Mouse (Mus musculus) liver, adult 2 months (tissue): ENCODE measurements around the gene Nbl1. TPM values are rescaled to one million over a fixed set of nuclear protein-coding genes. Genes with fewer than 3 reads are reported as not detected.

Source experiments
- DNase-seq: peaks from one replicate; pipeline ENCODE4 v3.0.0-alpha.2; 2011; ENCODE audit warnings: low read depth, low spot score; ENCODE audit errors: extremely low read depth
- H3K27ac ChIP-seq: fragments of 200-500 bp; replicated peaks from 2 replicates; pipeline ENCODE4 v1.5.1; 2012; ENCODE audit warnings: low read depth, mild to moderate bottlenecking, control low read depth, inconsistent platforms, low read length; ENCODE audit not compliant: insufficient read depth
- H3K27me3 ChIP-seq: fragments of 200-500 bp; 2 replicates; pipeline ENCODE4 v1.6.1; 2012; ENCODE audit warnings: mild to moderate bottlenecking, moderate library complexity, low read length, inconsistent platforms; ENCODE audit not compliant: control insufficient read depth, insufficient read depth
- H3K36me3 ChIP-seq: fragments of 200-500 bp; 2 replicates; pipeline ENCODE4 v1.6.1; 2012; ENCODE audit warnings: low read length, inconsistent platforms; ENCODE audit not compliant: control insufficient read depth, insufficient read depth
- H3K4me1 ChIP-seq: fragments of 200-500 bp; 2 replicates; pipeline ENCODE4 v1.6.1; 2011; ENCODE audit warnings: low read length; ENCODE audit not compliant: control insufficient read depth, insufficient read depth
- H3K4me3 ChIP-seq: fragments of 200-500 bp; 2 replicates; pipeline ENCODE4 v1.5.1; 2011; ENCODE audit warnings: low read depth, mild to moderate bottlenecking, control low read depth, low read length, moderate library complexity; ENCODE audit not compliant: insufficient read depth
- H3K79me2 ChIP-seq: fragments of 200-500 bp; 2 replicates; pipeline ENCODE4 v1.6.1; 2012; ENCODE audit warnings: inconsistent platforms, mild to moderate bottlenecking, low read length, moderate library complexity; ENCODE audit not compliant: control insufficient read depth, insufficient read depth
- H3K9ac ChIP-seq: fragments of 200-500 bp; 2 replicates; pipeline ENCODE4 v1.6.1; 2012; ENCODE audit warnings: low read depth, mild to moderate bottlenecking, control low read depth, inconsistent platforms, low read length
- CTCF ChIP-seq: fragments of 200-500 bp; IDR thresholded peaks from 2 replicates; pipeline ENCODE4 v1.5.1; 2011; ENCODE audit warnings: low read depth, low read length, control low read depth
- POLR2A ChIP-seq: fragments of 200-500 bp; IDR thresholded peaks from 2 replicates; pipeline ENCODE4 v1.6.1; 2011; ENCODE audit warnings: low read length, control low read depth; ENCODE audit not compliant: insufficient read depth; ENCODE audit errors: extremely low read depth
- WGBS: fragments of 180-500 bp; shearing (Covaris S2); methylation state at CpG from one replicate; pipeline ENCODE4 v1.1.7; 2018; 5-methylcytosine and 5-hydroxymethylcytosine counted together
- polyA plus RNA-seq: library from polyadenylated mRNA; depleted of rRNA; stranded (reverse); fragments of >200 nt; gene quantifications from 2 replicates; pipeline ENCODE4 v1.2.3, GENCODE M21; 2012
- total RNA-seq: library from RNA; depleted of rRNA; stranded (reverse); fragments of >200 nt; gene quantifications from 2 replicates; pipeline ENCODE4 v1.2.3, GENCODE M21; 2014

Nbl1 gene
- total and polyA plus RNA-seq, 2 experiments: 0.37 to 1.1 TPM

GRCm38 (mm10) chr4:139131858-139132672, 39.3 kb upstream of the Nbl1 start:
- 88% methylated on average over 14 of the region's 14 CpGs for WGBS
- no peak overlapping the region for H3K9ac ChIP-seq
- H3K4me3 ChIP-seq: no peak overlapping the region
- H3K27ac ChIP-seq: no peak overlapping the region
- peaks cover 22% of the 10 kb centered on the region for H3K79me2 ChIP-seq
- no peak for TF ChIP-seq POLR2A
- TF ChIP-seq CTCF: no peak
- DNase-seq: no peak
- H3K4me1 ChIP-seq: peaks cover 13% of the 10 kb centered on the region
- no peaks in the 10 kb centered on the region for H3K36me3 ChIP-seq
- no peaks in the 10 kb centered on the region for H3K27me3 ChIP-seq

GRCm38 (mm10) chr4:139130701-139131549, 38.1 kb upstream of the Nbl1 start, which contains the start of gene Minos1:
TSS of gene Minos1 (minus strand) at chr4:139131113.
- no peaks in the 10 kb centered on the region for H3K36me3 ChIP-seq
- H3K4me1 ChIP-seq: peaks cover 13% of the 10 kb centered on the region
- H3K4me3 ChIP-seq: peak within 1 kb of the TSS; percentile 94
- TF ChIP-seq CTCF: no peak
- peak; percentile 85 for TF ChIP-seq POLR2A
- H3K27me3 ChIP-seq: no peaks in the 10 kb centered on the region
- H3K27ac ChIP-seq: peak within 1 kb of the TSS; percentile 86
- H3K9ac ChIP-seq: peak within 1 kb of the TSS; percentile 98
- peak; percentile 86 for DNase-seq
- H3K79me2 ChIP-seq: peaks cover 31% of the 10 kb centered on the region
- WGBS: under 1% methylated on average over 63 of the region's 63 CpGs

GRCm38 (mm10) chr4:139129806-139130700, 37.3 kb upstream of the Nbl1 start:
- under 1% methylated on average over 57 of the region's 57 CpGs for WGBS
- peak overlapping the region; percentile 98 for H3K9ac ChIP-seq
- H3K79me2 ChIP-seq: peaks cover 34% of the 10 kb centered on the region
- TF ChIP-seq CTCF (no peak), POLR2A (no peak)
- no peaks in the 10 kb centered on the region for H3K27me3 ChIP-seq
- peak overlapping the region; percentile 86 for H3K27ac ChIP-seq
- DNase-seq: peak; percentile 95
- H3K4me3 ChIP-seq: peak overlapping the region; percentile 94
- peaks cover 15% of the 10 kb centered on the region for H3K4me1 ChIP-seq
- no peaks in the 10 kb centered on the region for H3K36me3 ChIP-seq

- Histone ChIP-seq H3K79me2 (peaks cover 58% of the 10 kb centered on the region), H3K27ac (no peak overlapping the region), H3K9ac (no peak overlapping the region), H3K4me3 (no peak overlapping the region), H3K4me1 (peaks cover 15% of the 10 kb centered on the region), H3K27me3 (no peaks in the 10 kb centered on the region), H3K36me3 (no peaks in the 10 kb centered on the region)
- 89% methylated on average over 3 of the region's 3 CpGs for WGBS
- TF ChIP-seq POLR2A (no peak), CTCF (no peak)
- no peak for DNase-seq
These were observed 33.7 kb upstream of the Nbl1 start for GRCm38 (mm10) chr4:139126475-139126874.

- Histone ChIP-seq H3K36me3 (no peaks in the 10 kb centered on the region), H3K27me3 (no peaks in the 10 kb centered on the region), H3K79me2 (peaks cover 59% of the 10 kb centered on the region), H3K27ac (no peak overlapping the region), H3K4me3 (no peak overlapping the region), H3K4me1 (peaks cover 18% of the 10 kb centered on the region), H3K9ac (no peak overlapping the region)
- WGBS: 24% methylated on average over 6 of the region's 6 CpGs
- TF ChIP-seq CTCF (no peak), POLR2A (no peak)
- DNase-seq: peak; percentile 82
These were observed 32.1 kb upstream of the Nbl1 start for GRCm38 (mm10) chr4:139124940-139125339.
